Mouse (Mus musculus) inflammation-experienced regulatory T-cells, adult 6 months (primary cell): Measurements from ENCODE around the gene Cd80. TPM values are rescaled to one million over a fixed set of nuclear protein-coding genes. Genes with fewer than 3 reads are reported as not detected.
"Not testable (repeated sequence)": the region's sequence is repeated elsewhere in the genome, so short reads cannot be mapped to it uniquely, and the experiment has no call there.

ENCODE experiments used
- ATAC-seq: one replicate; pipeline ENCODE4 v1.8.0; 2017
- polyA plus RNA-seq, 3 experiments: library from polyadenylated mRNA; unstranded; fragments of 100-300 nt; shearing (Covaris generic); gene quantifications; one replicate each; pipeline ENCODE4 v1.2.1; 2017

Cd80 gene
- polyA plus RNA-seq, 3 experiments from 2014 or later: 2.6 to 12.9 (median 3.8) TPM

GRCm38 (mm10) chr16:38473661-38474060 lies 18.3 kb downstream of the Cd80 start:
- no peak for ATAC-seq

GRCm38 (mm10) chr16:38474677-38475286 lies 19.4 kb downstream of the Cd80 start:
- no peak for ATAC-seq

GRCm38 (mm10) chr16:38475681-38476311 lies 20.4 kb downstream of the Cd80 start:
- no peak for ATAC-seq

DNA sequence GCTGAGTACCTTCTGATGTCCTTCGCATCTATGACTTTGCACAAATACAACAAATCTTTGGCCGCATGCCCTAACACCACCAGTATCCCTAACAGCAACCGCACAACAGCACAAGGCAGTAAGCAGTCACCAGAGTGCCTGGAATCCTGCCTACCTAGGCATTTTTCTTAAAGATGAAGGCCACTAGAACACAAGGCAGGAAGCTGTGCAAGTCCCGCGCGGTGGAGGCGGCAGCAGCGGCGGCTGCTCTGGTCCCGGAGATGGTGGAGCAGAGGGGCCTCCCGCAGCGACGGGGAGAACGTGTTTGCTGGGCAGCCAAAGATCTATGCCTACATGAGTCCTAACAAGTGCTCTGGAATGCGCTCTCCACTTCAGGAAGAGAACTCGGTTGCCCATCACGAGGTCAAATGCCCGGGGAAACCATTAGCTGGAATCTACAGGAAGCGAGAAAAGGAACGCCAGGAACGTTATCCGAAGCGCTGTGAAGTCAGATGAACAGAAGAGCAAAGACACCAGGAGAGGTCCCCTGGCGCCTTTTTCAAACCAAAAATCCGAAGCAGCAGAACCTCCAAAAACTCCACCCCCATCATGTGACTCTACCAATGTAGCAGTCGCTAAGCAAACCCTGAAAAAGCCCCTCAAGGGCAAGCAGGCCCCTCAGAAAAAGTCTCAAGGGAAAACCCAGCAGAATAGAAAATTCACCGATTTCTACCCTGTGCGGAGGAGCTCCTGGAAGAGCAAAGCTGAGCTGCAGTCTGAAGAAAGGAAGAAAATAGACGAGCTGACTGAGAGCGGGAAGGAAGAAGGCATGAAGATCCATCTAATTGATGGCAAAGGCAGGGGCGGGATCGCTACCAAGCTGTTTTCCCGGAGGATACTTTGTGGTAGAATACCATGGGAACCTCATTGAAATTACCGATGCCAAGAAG lies 21.2 kb downstream of the Cd80 start:
- peak; percentile 83 for ATAC-seq

GRCm38 (mm10) chr16:38477241-38477608 lies 21.9 kb downstream of the Cd80 start:
- not testable (repeated sequence) for ATAC-seq

DNA sequence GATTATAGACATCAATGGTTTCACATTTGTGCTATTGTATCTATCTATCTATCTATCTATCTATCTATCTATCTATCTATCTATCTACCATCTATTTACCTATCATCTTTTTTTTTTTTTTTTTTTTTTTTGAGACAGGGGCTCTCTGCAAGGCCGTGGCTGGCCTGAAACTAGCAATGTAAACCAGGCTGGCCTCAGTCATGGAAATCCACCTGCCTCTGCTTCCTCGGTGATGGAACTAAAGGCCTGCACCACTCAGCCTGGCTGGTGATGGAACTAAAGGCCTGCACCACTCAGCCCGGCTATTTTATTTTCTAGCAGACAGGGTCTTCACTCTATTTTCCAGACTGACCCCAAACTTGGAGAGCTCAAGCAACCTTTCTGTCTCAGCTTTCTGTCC lies 22.9 kb downstream of the Cd80 start:
- ATAC-seq: no peak

- no peak for ATAC-seq
Measured at GRCm38 (mm10) chr16:38481327-38481726, 26.0 kb downstream of the Cd80 start.

DNA sequence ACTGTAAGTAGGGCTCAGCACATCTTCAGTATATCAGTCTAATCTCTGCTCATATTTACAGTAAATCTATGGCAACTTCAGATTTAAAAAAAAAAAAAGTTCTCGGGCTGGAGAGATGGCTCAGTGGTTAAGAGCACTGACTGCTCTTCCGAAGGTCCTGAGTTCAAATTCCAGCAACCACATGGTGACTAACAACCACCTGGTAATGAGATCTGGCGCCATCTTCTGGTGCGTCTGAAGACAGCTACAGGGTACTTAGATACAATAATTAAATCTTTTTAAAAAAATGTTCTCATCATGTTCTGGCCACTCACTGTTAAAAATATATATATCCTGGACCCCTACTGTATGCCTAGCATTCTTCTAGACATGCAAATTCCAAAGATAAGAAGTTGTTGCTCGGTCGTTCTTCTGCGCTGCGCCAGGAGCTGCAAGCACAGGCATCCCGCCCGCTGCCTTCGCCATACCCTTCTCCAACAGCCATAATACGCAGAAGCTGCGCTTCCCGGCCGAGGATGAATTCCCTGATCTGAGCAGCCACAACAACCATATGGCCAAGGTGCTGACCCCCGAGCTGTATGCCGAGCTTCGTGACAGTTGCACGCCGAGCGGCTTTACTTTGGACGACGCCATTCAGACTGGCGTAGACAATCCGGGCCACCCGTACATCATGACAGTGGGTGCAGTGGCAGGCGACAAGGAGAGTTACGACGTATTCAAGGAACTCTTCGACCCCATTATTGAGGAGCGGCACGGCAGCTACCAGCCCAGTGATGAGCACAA lies 27.6 kb downstream of the Cd80 start:
- ATAC-seq: peak; percentile 49

- ATAC-seq: peak; percentile 47
Measured at GRCm38 (mm10) chr16:38483582-38484309, 28.4 kb downstream of the Cd80 start.

GRCm38 (mm10) chr16:38492551-38492950 lies 37.2 kb downstream of the Cd80 start:
- ATAC-seq: no peak

- no peak for ATAC-seq
Measured at GRCm38 (mm10) chr16:38493890-38494289, 38.5 kb downstream of the Cd80 start.

GRCm38 (mm10) chr16:38496604-38497140 lies 41.3 kb downstream of the Cd80 start:
- no peak for ATAC-seq

- ATAC-seq: no peak
Measured at GRCm38 (mm10) chr16:38502469-38502868, 47.1 kb downstream of the Cd80 start.

DNA sequence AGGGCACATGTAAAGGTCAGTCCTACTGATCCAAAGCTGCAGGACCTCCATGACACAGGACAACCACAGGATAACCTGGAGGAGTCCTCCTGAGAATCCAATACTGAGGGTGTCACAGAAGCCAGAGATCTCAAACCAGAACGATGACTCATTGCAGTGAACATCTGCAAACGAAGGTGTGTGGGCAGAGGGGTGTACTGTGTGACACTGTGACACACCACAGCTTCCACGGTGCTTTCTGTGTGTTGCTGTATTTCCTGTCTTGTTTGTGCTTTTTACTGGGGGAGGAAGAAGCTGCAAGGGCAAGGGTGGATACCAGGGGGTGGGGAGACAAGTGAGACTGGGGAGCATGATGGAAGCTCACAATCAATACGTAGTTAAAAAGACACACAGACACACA lies 48.2 kb downstream of the Cd80 start:
- ATAC-seq: peak; percentile 77

- ATAC-seq: peak; percentile 78
Measured at GRCm38 (mm10) chr16:38506041-38506634, 50.8 kb downstream of the Cd80 start.

DNA sequence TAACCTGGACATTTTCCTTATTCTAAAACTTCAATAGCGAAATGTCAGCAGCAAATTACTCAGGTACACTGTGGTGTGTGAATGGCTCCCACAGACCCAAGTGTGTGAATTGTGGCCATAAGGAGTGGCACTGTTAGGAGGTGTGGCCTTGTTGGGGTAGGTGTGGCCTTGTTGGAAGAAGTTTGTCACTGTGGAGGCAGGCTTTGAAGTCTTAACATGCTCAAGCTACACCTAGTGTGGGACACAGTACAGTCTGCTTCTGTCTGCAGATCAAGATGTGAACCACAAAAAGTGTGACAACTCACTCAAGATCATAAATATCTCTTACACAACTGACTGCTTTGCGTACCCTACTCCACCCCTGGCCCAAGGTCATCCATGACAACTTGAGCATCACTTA lies 55.5 kb downstream of the Cd80 start:
- no peak for ATAC-seq

- no peak for ATAC-seq
Measured at GRCm38 (mm10) chr16:38519140-38519539, 63.8 kb downstream of the Cd80 start.

GRCm38 (mm10) chr16:38521211-38521987 lies 66.0 kb downstream of the Cd80 start:
- ATAC-seq: no peak

DNA sequence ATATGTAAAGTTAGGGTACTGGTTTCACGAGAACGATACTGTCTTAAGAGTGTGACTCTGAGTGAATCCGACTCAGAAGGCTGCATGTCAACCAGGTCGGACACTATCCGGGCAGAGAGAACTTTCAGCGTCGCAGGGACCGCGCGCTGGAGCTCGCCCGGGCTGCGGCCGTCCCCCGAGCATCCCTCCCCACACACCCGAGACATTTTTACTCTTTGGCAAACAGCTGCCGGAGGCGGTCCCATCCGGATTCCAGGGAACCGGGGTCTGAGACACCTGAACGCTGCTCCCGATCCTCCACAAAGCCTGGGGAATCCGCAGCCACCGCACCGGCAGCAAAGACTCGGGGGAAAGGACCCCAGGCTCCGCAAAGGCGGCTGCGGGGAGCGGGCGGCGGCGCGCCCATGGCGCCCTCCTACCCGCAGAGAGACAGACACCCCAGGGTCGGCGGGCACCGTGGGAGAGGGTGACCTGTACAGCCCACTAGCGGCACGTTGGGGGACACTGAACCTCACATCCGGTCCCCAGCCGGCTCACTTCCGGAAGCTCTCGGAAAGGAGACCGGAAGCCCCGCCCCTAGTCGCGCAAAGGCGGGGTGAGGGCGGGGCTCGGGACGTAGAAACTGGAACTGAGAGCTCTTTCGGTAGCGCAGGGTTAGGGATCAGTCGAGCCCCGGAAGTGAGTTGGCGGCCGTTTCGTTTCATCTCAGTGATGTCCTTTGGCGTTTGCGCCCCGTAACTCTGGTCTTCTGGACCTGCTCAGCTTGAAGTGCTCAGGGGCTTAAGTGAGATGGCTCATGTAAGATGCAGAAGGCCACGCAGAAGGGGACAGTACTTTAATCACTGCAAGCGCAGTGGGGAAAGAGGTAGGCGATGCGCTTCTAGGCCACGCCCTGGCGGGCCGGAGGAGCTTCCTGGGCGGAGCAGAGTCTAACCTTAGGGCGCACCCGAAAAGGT lies 67.0 kb downstream of the Cd80 start, which contains the start of gene Timmdc1:
Timmdc1 (minus strand) TSS at position 535 of the 956 bp plus-strand sequence.
- ATAC-seq: peak; percentile 96
